Mouse (Mus musculus): ENCODE measurements around the gene Vipas39.
"Not testable (repeated sequence)": the region's sequence is repeated elsewhere in the genome, so short reads cannot be mapped to it uniquely, and the experiment has no call there.

The Vipas39 gene

GRCm38 (mm10) chr12:87266827-87267603 is 959 bp upstream of the Vipas39 start:
- no peak for DNase-seq (ENCODE audit: low spot score in 2 of 2)

GRCm38 (mm10) chr12:87265444-87265843 is 612 bp downstream of the Vipas39 start:
- DNase-seq (ENCODE audit: low spot score in 2 of 2), result no peak

GRCm38 (mm10) chr12:87260562-87260961 is 5.5 kb downstream of the Vipas39 start:
- no peak for DNase-seq (ENCODE audit: low spot score in 2 of 2)

- DNase-seq (ENCODE audit: low spot score in 2 of 2), result no peak
Measured at GRCm38 (mm10) chr12:87256629-87257028, 9.4 kb downstream of the Vipas39 start.

GRCm38 (mm10) chr12:87253878-87254277 is 12.2 kb downstream of the Vipas39 start:
- no peak for DNase-seq (ENCODE audit: low spot score in 2 of 2)

GRCm38 (mm10) chr12:87250161-87250560 is 15.9 kb downstream of the Vipas39 start:
- DNase-seq (ENCODE audit: low spot score in 2 of 2), result no peak

- no peak for DNase-seq (ENCODE audit: low spot score in 2 of 2)
Measured at GRCm38 (mm10) chr12:87238632-87239031, 27.4 kb downstream of the Vipas39 start, which contains the start of gene Noxred1. Gene Noxred1, minus strand, starts transcription at chr12:87238732.

GRCm38 (mm10) chr12:87236882-87237483 is 29.1 kb downstream of the Vipas39 start:
- peak; percentile 41 to 65 for DNase-seq (ENCODE audit: low spot score in 2 of 2)

GRCm38 (mm10) chr12:87230379-87230895 is 35.6 kb downstream of the Vipas39 start:
- DNase-seq (ENCODE audit: low spot score in 2 of 2), result no peak

GRCm38 (mm10) chr12:87229633-87230032 is 36.4 kb downstream of the Vipas39 start:
- DNase-seq (ENCODE audit: low spot score in 2 of 2), result no peak

GRCm38 (mm10) chr12:87226801-87227200 is 39.3 kb downstream of the Vipas39 start:
- DNase-seq (ENCODE audit: low spot score in 2 of 2), result no peak

- no peak for DNase-seq (ENCODE audit: low spot score in 2 of 2)
Measured at GRCm38 (mm10) chr12:87224950-87225349, 41.1 kb downstream of the Vipas39 start.

GRCm38 (mm10) chr12:87219362-87219761 is 46.7 kb downstream of the Vipas39 start:
- DNase-seq (ENCODE audit: low spot score in 2 of 2), result no peak

- no peak for DNase-seq (ENCODE audit: low spot score in 2 of 2)
Measured at GRCm38 (mm10) chr12:87217596-87217995, 48.5 kb downstream of the Vipas39 start.

GRCm38 (mm10) chr12:87216053-87216452 is 50.0 kb downstream of the Vipas39 start:
- DNase-seq (ENCODE audit: low spot score in 2 of 2), result no peak

- no peak for DNase-seq (ENCODE audit: low spot score in 2 of 2)
Measured at GRCm38 (mm10) chr12:87212844-87213606, 53.0 kb downstream of the Vipas39 start.

GRCm38 (mm10) chr12:87205789-87206188 is 60.3 kb downstream of the Vipas39 start:
- not testable (repeated sequence) for DNase-seq (ENCODE audit: low spot score in 2 of 2)

GRCm38 (mm10) chr12:87201694-87202093 is 64.4 kb downstream of the Vipas39 start:
- no peak for DNase-seq (ENCODE audit: low spot score in 2 of 2)

GRCm38 (mm10) chr12:87199973-87200586 is 66.0 kb downstream of the Vipas39 start, which contains the start of gene Tmed8:
Gene Tmed8, minus strand, starts transcription at chr12:87200454.
- DNase-seq (ENCODE audit: low spot score in 2 of 2), result peak; percentile 79 to 85

GRCm38 (mm10) chr12:87199206-87199972 is 66.7 kb downstream of the Vipas39 start, which contains the start of gene Samd15:
Gene Samd15, plus strand, starts transcription at chr12:87199723.
- DNase-seq (ENCODE audit: low spot score in 2 of 2), result peak; percentile 25 to 28

- no peak for DNase-seq (ENCODE audit: low spot score in 2 of 2)
Measured at GRCm38 (mm10) chr12:87198792-87199191, 67.3 kb downstream of the Vipas39 start.
